Mouse (Mus musculus) thymus, adult 2 months (tissue): ENCODE data around the gene Stim1. TPM values are rescaled to one million over a fixed set of nuclear protein-coding genes. Genes with fewer than 3 reads are reported as not detected.
"Not testable (repeated sequence)": the region's sequence is repeated elsewhere in the genome, so short reads cannot be mapped to it uniquely, and the experiment has no call there.

Source experiments
- DNase-seq: peaks from one replicate; pipeline ENCODE4 v3.0.0; 2021
- H3K27ac ChIP-seq: fragments of 200-500 bp; 2 replicates; pipeline ENCODE4 v1.5.1; 2012; ENCODE audit warnings: low read length, control low read depth; ENCODE audit not compliant: control insufficient read depth, insufficient read depth
- H3K27me3 ChIP-seq: fragments of 200-500 bp; 2 replicates; pipeline ENCODE4 v1.6.1; 2012; ENCODE audit warnings: mild to moderate bottlenecking, low read length, moderate library complexity, mixed read lengths; ENCODE audit not compliant: control insufficient read depth, insufficient read depth
- H3K36me3 ChIP-seq: fragments of 200-500 bp; 2 replicates; pipeline ENCODE4 v1.6.1; 2012; ENCODE audit warnings: mild to moderate bottlenecking, low read length, moderate library complexity; ENCODE audit not compliant: control insufficient read depth, insufficient read depth
- H3K4me1 ChIP-seq: fragments of 200-500 bp; replicated peaks from 2 replicates; pipeline ENCODE4 v1.6.1; 2012; ENCODE audit warnings: low read length; ENCODE audit not compliant: control insufficient read depth, insufficient read depth
- H3K4me3 ChIP-seq: fragments of 200-500 bp; 2 replicates; pipeline ENCODE4 v1.5.1; 2012; ENCODE audit warnings: mild to moderate bottlenecking, low read length, control low read depth, moderate library complexity; ENCODE audit not compliant: control insufficient read depth, insufficient read depth
- CTCF ChIP-seq: fragments of 200-500 bp; IDR thresholded peaks from 2 replicates; pipeline ENCODE4 v1.5.1; 2012; ENCODE audit warnings: mild to moderate bottlenecking, control low read depth, low read length, moderate library complexity, borderline replicate concordance; ENCODE audit not compliant: control insufficient read depth, poor library complexity, insufficient read depth; ENCODE audit errors: extremely low read depth
- POLR2A ChIP-seq: fragments of 200-500 bp; IDR thresholded peaks from 2 replicates; pipeline ENCODE4 v1.6.1; 2012; ENCODE audit warnings: mild to moderate bottlenecking, low read length, control low read depth, moderate library complexity; ENCODE audit not compliant: control insufficient read depth, poor library complexity, insufficient read depth; ENCODE audit errors: extremely low read depth
- WGBS: fragments of 180-500 bp; shearing (Covaris S2); methylation state at CpG from one replicate; pipeline ENCODE4 v1.1.7; 2018; 5-methylcytosine and 5-hydroxymethylcytosine counted together
- polyA plus RNA-seq: library from polyadenylated mRNA; depleted of rRNA; stranded (reverse); fragments of >200 nt; gene quantifications from 2 replicates; pipeline ENCODE4 v1.2.3, GENCODE M21; 2012

Gene Stim1
- polyA plus RNA-seq, 1 experiment, result 98.6 TPM

- H3K36me3 ChIP-seq, result no peaks in the 10 kb centered on the region
- H3K27ac ChIP-seq, result no peak overlapping the region
- no peak for DNase-seq
- 93% methylated on average over 5 of the region's 5 CpGs for WGBS
- H3K4me1 ChIP-seq, result no peaks in the 10 kb centered on the region
- TF ChIP-seq POLR2A (no peak), CTCF (no peak)
- no peak overlapping the region for H3K4me3 ChIP-seq
- H3K27me3 ChIP-seq, result no peaks in the 10 kb centered on the region
Measured at GRCm38 (mm10) chr7:102389082-102389481, 121.5 kb downstream of the Stim1 start.

- Histone ChIP-seq H3K4me3 (no peak overlapping the region), H3K36me3 (no peaks in the 10 kb centered on the region), H3K27ac (no peak overlapping the region), H3K4me1 (no peaks in the 10 kb centered on the region), H3K27me3 (no peaks in the 10 kb centered on the region)
- 86% methylated on average over 2 of the region's 2 CpGs for WGBS
- DNase-seq, result no peak
- TF ChIP-seq CTCF, result no peak
- no peak for TF ChIP-seq POLR2A
Measured at GRCm38 (mm10) chr7:102393898-102394297, 126.3 kb downstream of the Stim1 start.

GRCm38 (mm10) chr7:102395894-102396293, 128.3 kb downstream of the Stim1 start:
- Histone ChIP-seq H3K4me3 (no peak overlapping the region), H3K36me3 (no peaks in the 10 kb centered on the region), H3K27ac (no peak overlapping the region), H3K4me1 (no peaks in the 10 kb centered on the region), H3K27me3 (no peaks in the 10 kb centered on the region)
- 84% methylated on average over 7 of the region's 7 CpGs for WGBS
- no peak for DNase-seq
- no peak for TF ChIP-seq CTCF
- no peak for TF ChIP-seq POLR2A

- no peak for TF ChIP-seq POLR2A
- TF ChIP-seq CTCF, result no peak
- Histone ChIP-seq H3K4me1 (no peaks in the 10 kb centered on the region), H3K27me3 (no peaks in the 10 kb centered on the region), H3K4me3 (no peak overlapping the region), H3K27ac (no peak overlapping the region), H3K36me3 (no peaks in the 10 kb centered on the region)
- no peak for DNase-seq
- WGBS, result 93% methylated on average over 3 of the region's 3 CpGs
Measured at GRCm38 (mm10) chr7:102396331-102396730, 128.7 kb downstream of the Stim1 start.

GRCm38 (mm10) chr7:102399180-102399731, 131.7 kb downstream of the Stim1 start:
- no peak for TF ChIP-seq POLR2A
- TF ChIP-seq CTCF, result no peak
- Histone ChIP-seq H3K4me1 (no peaks in the 10 kb centered on the region), H3K27ac (no peak overlapping the region), H3K4me3 (no peak overlapping the region), H3K36me3 (no peaks in the 10 kb centered on the region), H3K27me3 (no peaks in the 10 kb centered on the region)
- no peak for DNase-seq
- WGBS, result 91% methylated on average over 3 of the region's 3 CpGs

GRCm38 (mm10) chr7:102404118-102404517, 136.5 kb downstream of the Stim1 start:
- H3K27me3 ChIP-seq, result no peaks in the 10 kb centered on the region
- WGBS, result 97% methylated on average over 2 of the region's 2 CpGs

GRCm38 (mm10) chr7:102407440-102407839, 139.8 kb downstream of the Stim1 start:
- H3K27me3 ChIP-seq, result no peaks in the 10 kb centered on the region
- no peak for TF ChIP-seq POLR2A
- TF ChIP-seq CTCF, result no peak
- H3K4me3 ChIP-seq, result no peak overlapping the region
- H3K27ac ChIP-seq, result no peak overlapping the region
- no peak for DNase-seq
- peaks cover 36% of the 10 kb centered on the region for H3K36me3 ChIP-seq
- no peaks in the 10 kb centered on the region for H3K4me1 ChIP-seq

More at GRCm38 (mm10) chr7:102404118-102404517, 136.5 kb downstream of the Stim1 start:
- TF ChIP-seq POLR2A, result no peak
- TF ChIP-seq CTCF, result no peak
- H3K4me3 ChIP-seq, result no peak overlapping the region
- peaks cover 11% of the 10 kb centered on the region for H3K36me3 ChIP-seq
- H3K27ac ChIP-seq, result no peak overlapping the region
- H3K4me1 ChIP-seq, result no peaks in the 10 kb centered on the region
- no peak for DNase-seq

GRCm38 (mm10) chr7:102415272-102415671, 147.7 kb downstream of the Stim1 start:
- 93% methylated on average over 9 of the region's 9 CpGs for WGBS
- H3K27me3 ChIP-seq, H3K27ac ChIP-seq, H3K4me1 ChIP-seq, H3K4me3 ChIP-seq, DNase-seq: not testable (repeated sequence)
- H3K36me3 ChIP-seq, result peaks cover 14% of the 10 kb centered on the region
